Mouse (Mus musculus) forebrain, embryonic 12.5 days (tissue): Measurements from ENCODE around the gene Rpl32. TPM values are rescaled to one million over a fixed set of nuclear protein-coding genes. Genes with fewer than 3 reads are reported as not detected.

Experiments used
- ATAC-seq: fragments of 200-750 bp; cut with Nextera tagmentation; 2 replicates; pipeline ENCODE4 v1.8.0; 2017; ENCODE audit warnings: moderate TSS enrichment; ENCODE audit not compliant: low FRiP score
- H3K27ac ChIP-seq: fragments of 300-500 bp; sonication (generic); 2 replicates; pipeline ENCODE4 v1.5.1; 2016; ENCODE audit warnings: mild to moderate bottlenecking
- H3K27me3 ChIP-seq: fragments of 300-500 bp; sonication (generic); 2 replicates; pipeline ENCODE4 v1.6.1; 2016; ENCODE audit warnings: mild to moderate bottlenecking
- H3K36me3 ChIP-seq: fragments of 300-500 bp; sonication (generic); replicated peaks from 2 replicates; pipeline ENCODE4 v1.6.1; 2016; ENCODE audit warnings: mild to moderate bottlenecking
- H3K4me1 ChIP-seq: fragments of 300-500 bp; sonication (generic); 2 replicates; pipeline ENCODE4 v1.6.1; 2016
- H3K4me2 ChIP-seq: fragments of 300-500 bp; sonication (generic); 2 replicates; pipeline ENCODE4 v1.6.1; 2016; ENCODE audit warnings: mild to moderate bottlenecking, moderate library complexity
- H3K4me3 ChIP-seq: fragments of 300-500 bp; sonication (generic); replicated peaks from 2 replicates; pipeline ENCODE4 v1.5.1; 2016; ENCODE audit warnings: mild to moderate bottlenecking
- H3K9ac ChIP-seq: fragments of 300-500 bp; sonication (generic); 2 replicates; pipeline ENCODE4 v1.6.1; 2016; ENCODE audit warnings: mild to moderate bottlenecking
- H3K9me3 ChIP-seq: fragments of 300-500 bp; sonication (generic); 2 replicates; pipeline ENCODE4 v1.6.1; 2016
- WGBS: fragments of 180-500 bp; shearing (Covaris S2); methylation state at CpG from one replicate; pipeline ENCODE4 v1.1.7; 2016; 5-methylcytosine and 5-hydroxymethylcytosine counted together
- polyA plus RNA-seq: library from polyadenylated mRNA; unstranded; fragments of >200 nt; fragmentation: Nextera tagmentation; extraction: Ambion mirVana; gene quantifications from 2 replicates; pipeline ENCODE4 v1.2.1, GENCODE M21; 2016

The Rpl32 gene
- polyA plus RNA-seq = 1,718 and 1,828 TPM in 2 replicates

- Histone ChIP-seq H3K9me3 (no peaks in the 10 kb centered on the region), H3K27me3 (no peaks in the 10 kb centered on the region), H3K4me3 (peak within 1 kb of the TSS; percentile 84), H3K27ac (peak within 1 kb of the TSS; percentile 97), H3K9ac (peak within 1 kb of the TSS; percentile 99), H3K4me2 (peak within 1 kb of the TSS; percentile 82), H3K4me1 (peaks cover 23% of the 10 kb centered on the region), H3K36me3 (peaks cover 39% of the 10 kb centered on the region)
- under 1% methylated on average over 47 of the region's 47 CpGs for WGBS
- ATAC-seq = peak; percentile 88
Observed at GRCm38 (mm10) chr6:115808488-115809231, at the start of gene Rpl32. Rpl32 (minus strand) TSS chr6:115808747.

GRCm38 (mm10) chr6:115856361-115856745 lies 47.8 kb upstream of the Rpl32 start:
- Histone ChIP-seq H3K27ac (no peak overlapping the region), H3K4me1 (peaks cover 21% of the 10 kb centered on the region), H3K36me3 (no peaks in the 10 kb centered on the region), H3K4me3 (no peak overlapping the region), H3K4me2 (no peak overlapping the region), H3K9me3 (no peaks in the 10 kb centered on the region), H3K27me3 (no peaks in the 10 kb centered on the region), H3K9ac (no peak overlapping the region; the same call in 1 of the 2 replicates)
- ATAC-seq = no peak
- WGBS = 81% methylated on average over 4 of the region's 4 CpGs

GRCm38 (mm10) chr6:115855733-115856360 lies 47.3 kb upstream of the Rpl32 start:
- no peak for ATAC-seq
- no peak overlapping the region for H3K27ac ChIP-seq
- no peak overlapping the region for H3K4me2 ChIP-seq
- H3K9ac ChIP-seq = no peak overlapping the region
- no peaks in the 10 kb centered on the region for H3K9me3 ChIP-seq
- H3K4me3 ChIP-seq = no peak overlapping the region
- peaks cover 21% of the 10 kb centered on the region for H3K4me1 ChIP-seq
- WGBS = 94% methylated on average over 3 of the region's 3 CpGs
- no peaks in the 10 kb centered on the region for H3K27me3 ChIP-seq
- no peaks in the 10 kb centered on the region for H3K36me3 ChIP-seq

GRCm38 (mm10) chr6:115854432-115854831 lies 45.9 kb upstream of the Rpl32 start:
- Histone ChIP-seq H3K9me3 (no peaks in the 10 kb centered on the region), H3K4me2 (no peak overlapping the region), H3K9ac (no peak overlapping the region), H3K4me1 (peaks cover 21% of the 10 kb centered on the region), H3K27ac (no peak overlapping the region), H3K4me3 (no peak overlapping the region), H3K27me3 (no peaks in the 10 kb centered on the region), H3K36me3 (peaks cover 9% of the 10 kb centered on the region)
- ATAC-seq = no peak
- 71% methylated on average over 2 of the region's 2 CpGs for WGBS

- peak overlapping the region; percentile 94 for H3K27ac ChIP-seq
- H3K4me1 ChIP-seq = peaks cover 21% of the 10 kb centered on the region
- H3K4me3 ChIP-seq = peak overlapping the region; percentile 58
- no peaks in the 10 kb centered on the region for H3K9me3 ChIP-seq
- H3K27me3 ChIP-seq = no peaks in the 10 kb centered on the region
- 42% methylated on average over 7 of the region's 7 CpGs for WGBS
- ATAC-seq = 0 out of 2 replicates have a peak, but pooled peaks have one; percentile 0
- H3K36me3 ChIP-seq = peaks cover 10% of the 10 kb centered on the region
- peak overlapping the region; percentile 54 for H3K4me2 ChIP-seq
- peak overlapping the region; percentile 60 for H3K9ac ChIP-seq
Observed at GRCm38 (mm10) chr6:115853985-115854384, 45.4 kb upstream of the Rpl32 start.

GRCm38 (mm10) chr6:115853091-115853813 lies 44.7 kb upstream of the Rpl32 start, which contains the start of the genes Mbd4 and Ift122:
Mbd4 (minus strand) TSS chr6:115853371.
Ift122 (plus strand) TSS chr6:115853470.
- ATAC-seq = peak; percentile 99
- Histone ChIP-seq H3K4me3 (peak within 1 kb of the TSS; percentile 58), H3K4me1 (peaks cover 21% of the 10 kb centered on the region), H3K9me3 (no peaks in the 10 kb centered on the region), H3K27ac (peak within 1 kb of the TSS; percentile 94), H3K27me3 (no peaks in the 10 kb centered on the region), H3K36me3 (peaks cover 17% of the 10 kb centered on the region), H3K9ac (peak within 1 kb of the TSS; percentile 65), H3K4me2 (peak within 1 kb of the TSS; percentile 65)
- WGBS = under 1% methylated on average over 51 of the region's 51 CpGs

GRCm38 (mm10) chr6:115852446-115853090 lies 44.0 kb upstream of the Rpl32 start:
- Histone ChIP-seq H3K4me2 (peak overlapping the region; percentile 65), H3K4me1 (peaks cover 21% of the 10 kb centered on the region), H3K27me3 (no peaks in the 10 kb centered on the region), H3K27ac (peak overlapping the region; percentile 89), H3K36me3 (peaks cover 18% of the 10 kb centered on the region), H3K9me3 (no peaks in the 10 kb centered on the region), H3K9ac (peak overlapping the region; percentile 65), H3K4me3 (peak overlapping the region; percentile 58)
- no peak; the same call in 1 of the 2 replicates for ATAC-seq
- WGBS = 5% methylated on average over 20 of the region's 20 CpGs

- Histone ChIP-seq H3K36me3 (peaks cover 32% of the 10 kb centered on the region), H3K27me3 (no peaks in the 10 kb centered on the region), H3K4me2 (no peak overlapping the region), H3K9ac (no peak overlapping the region), H3K4me3 (no peak overlapping the region), H3K9me3 (no peaks in the 10 kb centered on the region), H3K27ac (no peak overlapping the region), H3K4me1 (peaks cover 13% of the 10 kb centered on the region)
- ATAC-seq = no peak
- 96% methylated on average over 10 of the region's 10 CpGs for WGBS
Observed at GRCm38 (mm10) chr6:115848598-115849304, 40.2 kb upstream of the Rpl32 start.

GRCm38 (mm10) chr6:115846640-115847411 lies 38.3 kb upstream of the Rpl32 start:
- Histone ChIP-seq H3K4me1 (peaks cover 2% of the 10 kb centered on the region), H3K27ac (no peak overlapping the region), H3K9ac (no peak overlapping the region), H3K9me3 (no peaks in the 10 kb centered on the region), H3K4me2 (no peak overlapping the region), H3K36me3 (peaks cover 51% of the 10 kb centered on the region), H3K27me3 (no peaks in the 10 kb centered on the region), H3K4me3 (no peak overlapping the region)
- WGBS = 47% methylated on average over 8 of the region's 8 CpGs
- 0 out of 2 replicates have a peak, but pooled peaks have one; percentile 20 for ATAC-seq

- no peak overlapping the region for H3K4me2 ChIP-seq
- no peak overlapping the region for H3K9ac ChIP-seq
- no peak overlapping the region for H3K4me3 ChIP-seq
- no peak for ATAC-seq
- H3K36me3 ChIP-seq = peaks cover 48% of the 10 kb centered on the region
- no peaks in the 10 kb centered on the region for H3K9me3 ChIP-seq
- no peaks in the 10 kb centered on the region for H3K27me3 ChIP-seq
- H3K4me1 ChIP-seq = no peaks in the 10 kb centered on the region
- no peak overlapping the region for H3K27ac ChIP-seq
- WGBS = 95% methylated on average over 4 of the region's 4 CpGs
Observed at GRCm38 (mm10) chr6:115845006-115845405, 36.5 kb upstream of the Rpl32 start.

GRCm38 (mm10) chr6:115838745-115839144 lies 30.2 kb upstream of the Rpl32 start:
- Histone ChIP-seq H3K36me3 (peaks cover 23% of the 10 kb centered on the region), H3K27ac (no peak overlapping the region), H3K9me3 (no peaks in the 10 kb centered on the region), H3K4me2 (peak overlapping the region; percentile 58), H3K9ac (no peak overlapping the region), H3K4me1 (peaks cover 14% of the 10 kb centered on the region), H3K27me3 (no peaks in the 10 kb centered on the region), H3K4me3 (peak overlapping the region; percentile 36; the same call in 1 of the 2 replicates)
- WGBS = 59% methylated on average over 5 of the region's 5 CpGs
- ATAC-seq = peak; percentile 10; the same call in 1 of the 2 replicates
